Mouse (Mus musculus): ENCODE measurements at regions not wholly inside any gene's neighbourhood (a gene's known extent, or its start where the extent isn't known, plus 50 kb on each side); places are given as distances from the start of the nearest gene placed in this dataset.
A peak's percentile ranks its signal among the peaks of the same experiment; 100 is the strongest.

GRCm38 (mm10) chr13:119143351-119143750 is 285.1 kb upstream of the Paip1 start:
- no peak for DNase-seq

- no peak for DNase-seq
These were observed 282.7 kb upstream of the Paip1 start for GRCm38 (mm10) chr13:119145713-119146112.

DNA sequence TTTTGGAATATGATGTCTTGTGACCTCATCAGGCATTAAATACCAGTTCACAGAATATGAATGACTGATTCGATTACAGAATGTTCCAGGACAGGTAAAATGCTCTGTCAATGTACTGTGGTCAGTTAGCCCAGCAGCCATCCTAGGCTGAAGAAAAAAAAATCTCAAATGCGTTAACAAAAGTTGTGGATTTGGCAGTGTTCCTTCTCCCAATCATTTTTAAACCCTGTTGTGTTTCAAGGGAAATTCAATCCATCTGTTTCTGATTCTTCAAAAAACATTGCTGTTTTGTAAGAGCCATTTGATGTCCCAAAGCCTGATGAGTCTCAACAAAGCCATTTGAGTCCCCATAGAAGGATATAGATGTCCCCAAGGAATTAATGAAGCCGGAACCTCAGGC is 280.7 kb upstream of the Paip1 start:
- no peak for DNase-seq

GRCm38 (mm10) chr13:119149141-119149540 is 279.3 kb upstream of the Paip1 start:
- no peak for DNase-seq

DNA sequence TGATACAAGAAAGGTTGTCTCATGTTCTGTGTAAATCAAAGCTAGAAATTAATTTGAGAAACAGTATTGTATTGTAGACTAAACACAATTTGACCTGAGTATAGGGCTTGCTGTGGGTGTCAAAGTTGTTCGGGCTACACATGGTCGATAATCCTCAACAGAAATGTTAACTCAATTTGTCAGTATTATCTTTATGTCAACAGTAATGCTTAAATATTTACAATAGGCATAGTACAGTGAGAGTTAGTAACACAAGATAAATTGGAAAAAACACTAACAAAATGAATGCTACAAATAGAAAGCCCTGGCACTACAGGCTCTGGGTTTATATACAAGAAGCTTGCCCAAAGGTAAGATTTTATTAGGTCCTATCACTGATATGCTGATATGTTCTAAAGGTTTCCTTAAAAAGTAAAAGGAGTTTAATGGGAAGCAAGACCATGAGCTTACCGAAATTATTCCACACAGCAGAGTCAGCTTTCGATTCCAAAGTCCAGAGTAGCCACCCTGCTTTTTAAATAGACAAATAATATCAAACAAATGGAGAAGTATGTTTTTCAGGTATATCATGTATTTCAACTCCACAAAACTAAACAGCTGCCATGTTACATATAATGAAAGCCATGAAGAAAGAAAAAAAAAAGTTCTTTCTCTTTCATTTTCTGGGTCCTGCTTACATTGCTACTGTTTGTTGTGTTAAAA is 277.4 kb upstream of the Paip1 start:
- no peak for DNase-seq

DNA sequence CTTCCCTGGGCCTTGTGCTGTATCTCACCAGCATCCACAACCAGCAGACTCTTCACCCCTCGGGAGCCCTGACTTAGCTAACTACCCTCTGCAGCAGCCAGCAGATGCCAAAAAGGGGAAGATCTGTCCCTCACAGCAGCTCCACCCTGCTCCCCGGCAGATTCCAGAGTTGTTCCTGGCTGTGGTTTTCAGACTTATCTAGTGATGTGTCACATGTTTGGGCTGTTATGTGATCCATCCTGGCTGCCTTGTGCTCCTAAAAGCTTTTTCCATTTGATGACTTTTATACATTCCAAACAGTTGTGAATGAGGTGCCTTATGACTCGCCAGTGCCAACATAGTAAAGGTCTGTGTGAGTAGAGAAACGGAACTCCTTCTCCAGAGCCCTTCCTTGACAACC is 250.6 kb upstream of the Paip1 start:
- peak; percentile 39 to 82 for DNase-seq

DNA sequence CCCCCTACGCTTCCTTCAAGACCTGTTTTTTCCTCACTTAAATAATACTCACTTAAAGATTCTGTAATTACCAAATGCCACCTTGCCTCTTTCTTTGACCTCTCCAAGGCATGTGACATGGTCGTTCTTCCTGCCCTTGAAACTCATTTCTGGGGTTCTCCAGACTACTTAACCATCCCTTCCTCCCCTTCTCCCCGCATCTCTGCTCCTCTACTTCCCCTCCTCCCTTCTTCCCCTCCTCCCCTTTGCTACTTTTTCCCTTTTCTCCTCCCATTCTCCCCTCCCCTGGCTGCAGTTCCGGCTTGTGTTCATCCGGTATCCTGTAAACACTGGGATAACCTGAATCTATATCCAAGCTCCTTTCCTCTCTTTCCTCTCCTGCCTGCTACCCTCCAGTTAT is 250.2 kb upstream of the Paip1 start:
- no peak for DNase-seq

DNA sequence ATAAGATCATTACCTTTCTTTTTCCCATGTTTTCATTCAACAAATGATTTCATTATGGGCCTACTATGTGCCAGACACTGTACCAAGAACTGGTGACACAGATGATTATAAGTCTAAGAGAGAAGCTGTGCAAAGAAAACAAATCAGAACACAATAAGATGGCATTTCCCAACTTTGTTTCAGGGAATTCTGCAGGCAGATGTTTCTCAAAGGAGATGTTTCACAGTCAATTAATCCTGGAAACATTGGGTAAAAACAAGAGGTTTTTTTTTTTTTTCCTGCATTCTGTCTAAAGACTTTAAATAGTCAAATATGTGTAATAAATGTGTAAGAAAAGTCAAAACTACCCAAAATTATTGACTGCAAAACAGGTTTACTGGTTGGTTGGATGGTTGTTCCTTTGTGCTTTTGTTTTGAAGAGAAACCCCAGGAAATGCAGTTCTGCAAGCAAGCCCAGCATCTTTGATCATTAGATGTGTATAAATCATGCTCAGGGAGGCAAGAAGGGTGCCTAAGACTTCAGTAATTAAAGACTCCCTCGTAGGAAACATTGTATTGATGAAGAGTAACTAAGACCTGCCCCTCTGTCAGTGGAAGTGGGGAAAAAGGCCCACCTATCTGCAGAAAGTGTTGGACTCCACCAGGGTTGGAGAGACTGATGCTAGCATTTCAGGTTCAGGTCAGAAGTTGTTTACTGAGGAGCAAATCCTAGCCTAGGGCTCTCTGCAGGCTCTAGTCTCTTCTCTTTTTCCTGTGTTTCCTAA is 249.1 kb upstream of the Paip1 start:
- DNase-seq: no peak

GRCm38 (mm10) chr13:119184322-119184877 is 244.0 kb upstream of the Paip1 start:
- no peak for DNase-seq

DNA sequence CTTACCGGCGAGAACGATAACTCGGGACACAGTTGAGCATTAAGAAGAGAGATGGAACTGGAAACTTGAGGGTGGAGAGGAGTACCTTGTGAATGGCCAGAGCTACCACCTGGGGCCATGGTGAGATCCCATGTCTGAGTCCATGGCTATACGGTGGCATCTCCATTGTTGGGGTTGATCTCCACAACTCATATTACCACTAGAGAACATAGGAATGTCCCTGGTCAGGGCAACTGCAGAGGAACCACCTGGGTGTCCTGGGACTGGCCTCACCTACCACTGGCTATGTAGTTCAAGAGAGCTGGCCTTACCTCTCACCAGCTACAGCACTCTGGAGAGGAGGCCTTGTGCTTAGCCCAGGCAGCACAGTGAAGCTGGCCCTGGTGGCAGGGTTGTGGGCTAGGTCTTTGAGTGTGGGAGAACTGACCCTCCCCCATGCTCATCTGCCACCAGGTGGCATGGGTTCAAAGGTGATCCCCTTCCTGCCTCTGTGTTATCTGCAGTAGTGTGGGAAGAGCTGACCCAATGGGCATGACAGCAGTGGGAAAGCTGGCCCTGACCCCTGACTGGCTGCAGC is 242.7 kb upstream of the Paip1 start:
- no peak for DNase-seq

DNA sequence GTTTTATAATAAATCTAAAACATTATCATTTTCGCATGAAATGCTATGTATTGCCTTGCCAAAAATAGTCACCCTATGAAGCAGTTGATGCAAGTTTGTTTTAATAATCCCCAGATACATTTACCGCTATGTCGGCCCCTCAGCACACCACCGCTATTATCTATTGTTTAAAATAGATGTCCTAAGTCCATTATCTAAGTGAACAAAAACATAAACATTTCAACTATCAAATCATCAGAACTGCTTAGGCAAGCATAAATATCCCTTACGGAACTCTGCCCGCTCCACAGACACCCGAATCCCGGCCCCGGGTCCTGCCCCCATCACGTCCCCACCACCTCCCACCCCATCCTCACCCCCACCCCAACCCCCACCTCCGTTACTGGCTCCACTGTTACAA is 196.8 kb upstream of the Paip1 start:
- DNase-seq: no peak

DNA sequence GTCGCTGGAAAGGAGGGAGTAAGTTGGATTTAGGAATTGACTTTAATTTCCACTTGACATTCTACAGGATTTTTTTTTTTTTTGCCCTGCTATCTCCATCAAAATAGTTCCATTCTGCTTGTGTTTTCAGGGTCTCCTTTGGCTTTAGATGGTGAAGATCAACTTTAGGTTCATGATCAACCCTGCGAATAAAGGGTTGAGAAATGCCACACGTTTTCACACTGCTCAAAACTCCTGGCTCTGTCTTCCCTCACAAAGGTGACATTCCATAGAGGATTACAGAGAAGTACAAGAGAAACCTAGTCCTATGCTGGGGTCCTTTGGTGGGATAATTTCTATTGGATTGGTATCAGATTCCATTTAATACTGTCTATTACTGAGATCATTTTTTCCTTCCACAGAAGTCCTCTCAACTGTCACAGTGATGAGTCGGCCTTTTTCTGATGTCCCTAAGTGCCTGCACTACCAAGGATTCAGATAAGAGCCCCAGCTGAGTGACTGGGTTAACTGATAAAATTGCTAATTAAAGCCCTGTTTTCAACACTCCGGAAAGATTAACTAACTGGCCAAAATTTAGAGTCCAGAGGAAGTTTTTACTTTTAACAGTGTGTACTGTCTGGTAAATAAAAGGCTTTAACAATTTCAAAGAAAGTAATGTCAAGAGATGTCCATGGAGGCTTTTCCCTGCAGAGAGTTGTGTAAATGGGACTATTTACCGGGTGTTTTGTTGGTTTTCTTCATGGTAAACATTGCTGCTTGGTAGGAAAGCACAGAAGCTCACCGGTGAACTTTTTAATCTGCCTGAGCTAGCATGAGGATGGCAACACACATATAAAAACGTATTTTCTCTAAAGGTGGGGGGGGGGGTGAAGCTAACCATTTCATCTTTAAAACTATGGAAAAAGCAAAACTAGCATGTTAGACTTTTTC is 196.0 kb upstream of the Paip1 start:
- DNase-seq: no peak

- no peak for DNase-seq
These were observed 195.4 kb upstream of the Paip1 start for GRCm38 (mm10) chr13:119233030-119233385.

- DNase-seq: no peak
These were observed 194.5 kb upstream of the Paip1 start for GRCm38 (mm10) chr13:119233869-119234268.

- no peak for DNase-seq
These were observed 186.0 kb upstream of the Paip1 start for GRCm38 (mm10) chr13:119242358-119242757.

GRCm38 (mm10) chr13:119247101-119247500 is 181.3 kb upstream of the Paip1 start:
- DNase-seq: no peak

DNA sequence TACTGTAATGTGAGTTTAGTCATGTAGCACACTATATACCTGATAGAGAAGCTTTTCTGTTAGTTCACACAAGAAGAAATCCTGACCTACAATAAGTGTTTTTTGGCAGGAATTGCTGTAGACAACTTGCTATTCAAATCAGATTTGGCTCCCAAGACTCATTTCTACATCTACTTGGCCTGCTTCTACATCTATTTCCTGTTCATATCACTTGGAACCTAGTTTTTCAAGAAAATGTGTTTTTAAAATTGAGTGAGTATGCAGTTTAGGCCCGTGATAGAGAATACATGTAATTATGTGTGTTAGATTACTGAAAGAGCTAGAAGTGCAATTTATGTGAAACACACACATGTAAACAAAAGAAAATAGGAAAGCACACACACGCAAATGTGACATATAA is 176.4 kb upstream of the Paip1 start:
- no peak for DNase-seq

GRCm38 (mm10) chr13:119256350-119256749 is 172.1 kb upstream of the Paip1 start:
- no peak for DNase-seq

GRCm38 (mm10) chr13:119258515-119258914 is 169.9 kb upstream of the Paip1 start:
- no peak for DNase-seq

GRCm38 (mm10) chr13:119263561-119263960 is 164.8 kb upstream of the Paip1 start:
- no peak for DNase-seq

GRCm38 (mm10) chr13:119267608-119268300 is 160.6 kb upstream of the Paip1 start:
- DNase-seq: no peak

DNA sequence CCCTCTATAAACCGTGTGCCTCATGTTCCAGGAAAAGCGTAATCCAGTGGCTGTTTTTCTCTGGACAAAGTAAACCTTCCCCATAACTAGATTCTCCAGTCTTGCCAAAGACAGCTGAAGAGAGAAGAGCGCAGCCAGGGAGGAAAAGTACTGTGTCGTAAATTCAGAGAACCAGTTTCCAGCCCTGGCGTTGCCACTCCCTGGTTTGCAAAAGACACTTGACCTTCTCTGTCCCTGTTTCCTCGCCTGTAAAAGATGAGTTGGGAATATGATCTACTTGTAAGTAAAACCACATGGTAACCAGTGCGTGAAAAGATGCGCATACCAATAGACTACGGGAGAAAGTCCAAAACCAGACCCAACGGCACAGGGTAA is 160.1 kb upstream of the Paip1 start:
- DNase-seq: no peak
